Mouse (Mus musculus) left cerebral cortex, adult 9 months (tissue): ENCODE measurements at regions not wholly inside any gene's neighbourhood (a gene's known extent, or its start where the extent isn't known, plus 50 kb on each side); places are given as distances from the start of the nearest gene placed in this dataset.
A peak's percentile ranks its signal among the peaks of the same experiment; 100 is the strongest.

Experiments
- DNase-seq, 2 experiments: peaks; one replicate each; pipeline ENCODE4 v3.0.0; 2022; ENCODE audit warnings: low spot score in 2 of 2

DNA sequence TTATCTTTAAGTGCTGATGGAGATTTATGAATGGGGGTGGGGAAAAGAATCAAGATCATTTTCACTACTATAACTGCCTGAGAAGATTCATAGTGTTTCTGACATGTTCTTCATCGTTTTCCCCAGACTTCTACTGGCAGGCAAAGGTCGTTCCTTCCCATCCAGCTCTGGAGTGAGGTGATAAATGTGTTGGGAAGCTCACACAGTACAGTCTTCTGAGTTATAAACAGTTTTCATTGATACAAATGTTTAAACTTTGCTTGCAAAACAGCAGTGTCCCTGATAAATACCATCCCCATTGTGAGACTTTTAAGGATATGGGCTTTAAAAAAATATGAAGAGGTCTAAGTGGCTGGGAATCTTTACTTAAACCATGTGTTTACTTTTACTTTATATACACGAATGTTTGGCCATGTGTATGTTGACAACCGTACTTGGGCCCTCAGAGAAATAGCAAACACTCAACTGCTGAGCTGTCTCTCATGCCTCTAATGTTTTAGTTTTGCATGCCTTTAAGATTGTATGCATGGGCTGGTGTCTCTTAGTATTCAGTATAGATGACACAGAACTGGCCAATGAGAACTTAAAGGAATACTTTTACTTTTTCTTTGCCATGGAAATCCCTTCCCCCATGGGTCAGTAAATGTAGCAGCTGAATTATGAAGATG, 189.8 kb upstream of the Rora start:
- no peak for DNase-seq

DNA sequence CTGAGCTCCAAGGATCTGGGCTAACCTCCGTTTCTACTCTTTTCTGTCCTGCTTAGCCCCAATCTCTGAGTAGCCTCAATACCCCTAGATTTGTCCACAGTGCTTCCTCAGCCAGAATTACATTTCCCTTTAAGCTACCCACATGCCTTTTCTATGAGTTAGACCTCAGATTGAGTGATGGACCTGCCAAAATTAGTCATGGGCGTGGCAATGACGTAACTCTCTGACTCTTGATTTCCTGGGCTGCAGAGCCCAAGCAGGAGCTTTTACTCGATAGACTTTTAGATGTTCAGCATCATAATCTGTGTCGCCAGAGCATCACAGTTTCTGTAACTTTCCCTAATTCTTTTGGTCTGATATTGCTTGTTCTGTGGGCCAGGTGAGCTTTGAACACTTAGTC, 186.9 kb upstream of the Rora start:
- no peak for DNase-seq

DNA sequence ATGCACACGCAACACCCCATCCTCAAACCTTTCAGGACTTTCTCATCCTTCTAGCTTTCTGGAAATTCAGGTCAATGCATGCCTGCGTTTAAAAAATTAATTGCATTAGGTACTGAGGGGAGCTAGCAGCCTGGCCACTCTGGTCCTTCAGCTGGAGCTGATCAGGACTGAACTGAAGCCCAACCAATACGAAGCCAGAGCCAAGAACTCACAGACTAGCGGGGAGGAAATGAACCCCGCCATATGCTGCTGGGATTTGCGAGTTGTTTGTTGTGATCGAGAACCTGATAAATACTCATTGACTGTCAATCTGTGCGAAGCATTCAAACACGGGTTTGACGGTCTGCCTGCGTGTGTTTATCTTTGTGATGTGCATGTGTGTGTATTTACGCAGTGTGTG, 177.2 kb upstream of the Rora start:
- DNase-seq = no peak

DNA sequence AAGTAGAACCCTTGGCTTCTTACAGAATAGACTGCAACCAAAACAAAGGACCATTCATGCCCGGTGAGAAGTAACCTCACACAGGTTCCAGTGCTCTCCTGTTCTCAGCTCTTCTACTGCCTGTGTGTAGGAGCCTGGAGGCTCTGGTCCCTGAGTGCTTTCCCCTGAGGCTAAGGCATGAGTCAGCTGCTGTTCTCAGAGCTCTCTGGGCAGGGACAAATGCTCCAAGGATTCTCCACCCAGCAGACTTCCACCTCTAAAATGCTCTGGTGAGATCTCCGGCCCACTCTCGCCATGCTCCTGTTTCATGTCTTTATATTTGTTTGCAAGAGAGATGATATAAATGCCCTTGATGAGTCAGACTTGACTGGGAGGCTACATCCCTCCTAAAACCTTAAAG, 176.1 kb upstream of the Rora start:
- peak in 1 of 2 experiments; percentile 12 for DNase-seq

DNA sequence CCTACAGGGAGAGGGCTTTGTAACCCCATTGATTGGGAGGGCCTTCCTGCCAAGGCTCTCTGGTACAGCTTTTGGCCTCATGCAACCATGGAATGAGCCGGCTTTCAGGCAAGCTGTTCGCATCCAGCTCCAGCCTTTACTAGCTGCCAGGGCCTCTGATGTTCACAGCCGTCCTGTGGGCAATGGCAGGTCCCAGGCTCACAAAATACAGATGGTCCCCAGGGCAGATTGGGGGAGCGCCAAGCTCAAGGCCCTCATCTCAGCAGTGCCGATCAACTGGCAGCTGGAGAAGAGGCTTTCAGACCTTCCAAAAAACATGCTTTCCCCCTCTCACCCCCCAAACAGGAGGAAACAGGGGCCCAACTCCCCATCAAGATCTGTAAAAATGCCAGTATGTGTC, 166.9 kb upstream of the Rora start:
- DNase-seq = no peak

DNA sequence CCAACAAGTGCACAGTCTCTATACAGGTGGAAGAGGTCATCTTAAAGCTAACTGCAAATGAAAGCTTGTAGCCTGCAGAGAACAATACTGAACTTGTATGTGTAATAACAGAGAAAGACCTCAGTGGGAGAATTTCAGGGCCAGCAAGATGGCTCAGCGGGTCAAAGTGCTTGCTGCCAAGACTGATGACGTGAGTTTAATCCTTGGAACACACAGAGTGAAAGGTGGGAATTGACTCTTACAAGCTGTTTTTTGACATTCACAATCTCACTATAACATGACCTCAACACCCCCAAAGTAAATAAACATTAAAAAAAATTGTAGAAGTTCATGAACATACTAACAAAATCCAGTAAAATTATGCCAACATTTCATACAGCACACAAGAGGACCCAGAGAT, 162.4 kb upstream of the Rora start:
- no peak for DNase-seq

DNA sequence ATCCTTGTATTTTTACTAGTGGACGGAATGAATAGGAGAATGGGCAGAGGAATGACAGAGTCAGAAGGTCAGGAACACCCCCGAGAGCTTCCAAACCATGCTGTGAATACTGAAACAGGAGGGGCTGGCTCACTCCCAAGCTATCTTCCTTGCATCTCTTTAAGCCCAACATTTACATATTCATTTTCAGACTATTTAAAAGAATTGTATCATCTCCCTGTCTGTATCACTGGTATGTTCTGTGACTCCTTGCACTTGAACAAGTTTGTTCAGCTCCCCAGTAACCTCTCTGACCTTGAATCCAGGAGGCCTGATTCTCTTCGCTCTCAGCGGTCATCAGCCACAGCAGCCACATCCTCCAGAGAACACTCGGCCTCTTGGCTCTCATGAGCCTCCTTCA, 132.4 kb upstream of the Rora start:
- DNase-seq = no peak

DNA sequence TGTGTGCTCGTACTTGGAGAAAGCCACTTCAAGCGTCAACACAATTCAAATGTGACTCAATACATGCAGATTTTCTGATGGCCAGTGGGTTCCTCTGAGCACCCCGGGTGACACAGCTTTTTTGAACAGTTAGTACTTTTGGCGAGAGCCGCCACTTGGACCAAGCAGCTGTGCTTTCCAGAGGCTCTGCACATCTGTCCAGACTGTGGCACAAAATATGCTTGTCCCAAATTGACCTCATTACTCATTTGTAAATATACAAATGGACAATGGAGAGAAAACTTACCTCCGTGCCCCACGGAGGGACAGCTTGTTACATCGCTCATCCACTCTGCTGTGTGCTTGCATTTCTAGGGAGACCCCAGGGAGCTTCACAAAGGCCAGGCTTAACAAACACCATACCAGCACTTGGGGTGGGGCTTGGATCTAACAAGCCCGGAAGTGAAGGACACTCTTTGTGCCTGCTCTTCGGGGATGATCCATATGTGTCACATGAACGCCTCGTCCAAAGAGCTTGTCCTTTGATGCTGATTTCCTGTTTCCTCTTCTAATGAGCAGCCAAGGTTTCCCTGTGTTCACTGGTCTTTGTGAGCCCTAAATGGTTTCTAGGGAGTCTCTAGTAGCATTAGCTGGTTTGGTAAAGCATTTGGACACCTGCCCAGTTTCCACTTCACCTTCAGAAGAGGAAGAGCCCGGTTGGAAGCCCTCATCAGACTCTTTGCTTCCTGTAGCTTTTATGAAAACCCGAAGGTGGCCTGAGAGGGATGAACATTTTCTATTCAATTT, 91.6 kb upstream of the Rora start:
- DNase-seq = no peak

DNA sequence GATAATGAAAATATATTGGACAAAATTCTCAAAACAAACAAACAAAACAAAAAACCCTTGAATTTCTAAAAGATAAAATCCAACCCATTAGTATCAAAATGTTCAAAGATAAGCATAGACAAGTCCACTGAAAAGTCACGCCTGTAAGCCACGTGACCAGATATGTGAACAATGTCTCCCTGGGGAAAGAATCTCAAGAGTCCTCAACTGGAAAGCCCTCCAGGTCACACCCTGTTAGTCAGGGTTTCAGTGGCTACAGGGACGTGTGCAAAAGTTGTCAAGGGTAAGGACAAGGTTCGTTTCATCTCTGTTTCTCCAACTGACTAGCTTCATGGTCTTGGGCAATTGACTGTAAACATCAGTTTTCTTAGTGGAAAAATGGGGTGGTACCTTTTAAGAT, 90.4 kb upstream of the Rora start:
- no peak for DNase-seq

DNA sequence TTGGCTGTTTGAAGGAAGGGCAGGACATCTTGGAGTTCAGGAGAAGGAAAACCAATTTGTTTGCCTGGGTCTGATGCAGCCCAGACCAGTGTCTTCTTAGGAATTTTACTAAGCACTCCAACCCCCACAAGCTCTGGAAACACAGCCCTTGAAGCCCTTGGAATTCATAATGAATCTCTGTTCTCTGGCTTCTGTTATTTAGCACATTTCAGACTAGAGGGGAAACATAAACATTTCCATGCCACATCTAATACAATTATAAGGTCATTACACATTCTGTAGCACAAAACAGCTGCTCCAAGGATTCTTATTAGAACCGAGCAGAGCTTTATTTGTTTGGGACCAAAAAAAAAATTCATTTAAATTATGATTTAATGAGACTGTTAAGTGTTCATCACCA, 67.8 kb upstream of the Rora start:
- no peak for DNase-seq

DNA sequence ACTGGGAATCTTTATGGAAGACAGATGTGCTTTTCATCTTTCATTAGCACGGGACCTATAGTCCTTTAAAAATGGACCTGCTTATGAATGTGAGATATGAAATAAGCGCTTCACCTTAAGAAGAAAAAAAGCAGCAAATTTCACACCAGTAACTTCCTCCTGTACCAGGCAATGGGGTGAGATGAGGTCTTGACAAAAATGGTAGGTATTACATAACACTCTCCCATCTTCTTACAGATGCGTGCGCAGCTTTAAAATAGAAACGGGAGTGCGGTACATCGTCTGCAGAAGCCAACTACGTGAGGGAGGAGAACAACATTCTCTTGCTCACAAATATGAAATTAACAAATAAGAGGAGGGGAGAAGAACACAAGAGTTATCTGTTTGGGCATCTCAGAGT, 62.6 kb upstream of the Rora start:
- DNase-seq = peak in 1 of 2 experiments; percentile 10

DNA sequence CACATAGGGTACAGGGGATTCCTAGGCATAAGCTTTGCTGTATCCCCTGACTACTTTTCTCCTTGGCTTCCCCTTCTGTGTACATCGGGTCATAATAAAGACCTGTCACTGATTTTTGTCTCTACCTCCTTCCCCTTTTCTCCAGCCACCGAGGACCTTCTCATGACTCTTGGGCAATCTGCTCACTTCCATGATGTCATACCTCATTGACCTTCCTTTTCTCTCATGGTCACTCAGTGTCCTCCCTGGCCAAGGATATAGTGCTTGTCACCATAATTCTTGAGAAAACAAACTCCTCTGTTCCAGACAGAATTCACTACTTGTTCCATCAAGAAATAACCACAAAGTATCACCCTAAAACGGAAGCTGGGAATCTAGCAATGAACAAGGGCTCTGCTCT, 60.6 kb upstream of the Rora start:
- no peak for DNase-seq

DNA sequence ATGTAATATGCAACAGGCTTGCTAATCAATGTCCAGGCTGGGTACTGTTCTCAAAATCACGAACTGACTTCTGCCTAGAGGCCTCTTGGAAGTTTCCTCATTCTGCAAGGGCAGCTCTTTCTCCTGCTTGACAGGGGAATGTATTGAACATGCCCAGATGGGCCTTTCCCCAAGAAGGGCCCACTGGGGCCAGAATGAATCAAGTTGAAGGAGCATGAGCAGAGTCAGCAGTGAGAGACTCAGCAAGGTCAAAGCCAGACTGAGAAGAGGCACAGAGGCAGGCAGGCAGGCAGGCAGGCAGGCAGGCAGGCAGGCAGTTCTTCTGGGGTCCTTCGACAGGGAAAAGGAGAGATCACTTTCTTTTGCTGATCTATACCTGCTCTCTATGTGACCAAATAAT, 59.0 kb upstream of the Rora start:
- no peak for DNase-seq
